Mouse (Mus musculus): ENCODE results near the gene Limch1. TPM values are rescaled to one million over a fixed set of nuclear protein-coding genes. Genes with fewer than 3 reads are reported as not detected.
A peak's percentile ranks its signal among the peaks of the same experiment; 100 is the strongest.

Gene Limch1
- polyA plus RNA-seq, 1 experiment from 2014 or later, result 38.2 TPM

DNA sequence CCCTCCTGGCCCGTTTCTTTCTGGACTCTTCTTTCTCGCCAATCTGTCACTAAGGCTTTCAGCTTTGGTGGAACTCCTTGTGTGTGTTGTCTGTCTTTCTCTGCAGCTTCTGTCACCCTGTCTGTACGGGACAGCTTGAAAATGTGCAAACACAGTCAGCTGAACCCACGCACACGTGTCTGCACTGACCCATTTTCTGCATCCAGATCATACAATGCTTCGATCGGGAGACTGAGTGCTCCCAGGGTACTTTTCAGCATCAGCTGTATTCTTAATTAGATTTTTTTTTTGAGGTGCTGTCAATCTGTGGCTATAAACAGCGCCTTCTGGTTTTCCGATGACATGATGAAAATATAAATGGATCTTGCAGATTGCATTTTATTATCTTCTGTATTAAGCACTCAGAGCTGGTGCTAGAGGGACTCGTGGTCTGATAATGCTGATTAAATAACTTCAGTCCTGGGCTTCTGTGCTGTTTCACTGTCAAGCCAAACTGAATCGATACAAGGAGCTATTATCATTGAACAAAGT is 105.2 kb downstream of the Limch1 start:
- no peak overlapping the region for H3K27ac ChIP-seq
- no peak for ATAC-seq (ENCODE audit: low FRiP score)
- WGBS, result 75% methylated on average over 11 of the region's 11 CpGs

DNA sequence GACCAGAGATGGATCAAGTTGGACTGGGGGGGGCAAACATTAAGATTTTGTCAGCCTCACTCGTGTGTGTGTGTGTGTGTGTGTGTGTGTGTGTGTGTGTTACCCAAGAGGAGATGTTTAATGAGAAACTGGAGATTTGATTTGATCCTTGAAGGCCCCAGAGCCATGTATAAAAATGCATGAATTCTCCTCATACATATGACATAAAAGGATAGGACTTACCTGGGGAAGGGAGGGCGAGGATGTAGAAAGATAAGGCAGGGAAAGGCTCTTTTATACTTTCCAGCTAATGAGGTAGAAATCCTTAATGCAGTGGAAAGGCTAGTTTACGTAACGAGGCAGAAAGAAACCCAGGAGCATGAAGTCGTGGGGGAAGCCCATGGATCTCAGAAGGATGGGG is 106.1 kb downstream of the Limch1 start:
- WGBS, result 66% methylated on average over 5 of the region's 5 CpGs

More for the DNA sequence above, 105.2 kb downstream of the Limch1 start:
- H3K27me3 ChIP-seq, result no peaks in the 10 kb centered on the region
- no peak overlapping the region for H3K4me2 ChIP-seq
- H3K4me1 ChIP-seq, result peaks cover 19% of the 10 kb centered on the region
- H3K9ac ChIP-seq, result no peak overlapping the region
- H3K36me3 ChIP-seq (replicated peaks), result no peaks in the 10 kb centered on the region
- no peak overlapping the region for H3K4me3 ChIP-seq (replicated peaks)
- no peaks in the 10 kb centered on the region for H3K9me3 ChIP-seq

DNA sequence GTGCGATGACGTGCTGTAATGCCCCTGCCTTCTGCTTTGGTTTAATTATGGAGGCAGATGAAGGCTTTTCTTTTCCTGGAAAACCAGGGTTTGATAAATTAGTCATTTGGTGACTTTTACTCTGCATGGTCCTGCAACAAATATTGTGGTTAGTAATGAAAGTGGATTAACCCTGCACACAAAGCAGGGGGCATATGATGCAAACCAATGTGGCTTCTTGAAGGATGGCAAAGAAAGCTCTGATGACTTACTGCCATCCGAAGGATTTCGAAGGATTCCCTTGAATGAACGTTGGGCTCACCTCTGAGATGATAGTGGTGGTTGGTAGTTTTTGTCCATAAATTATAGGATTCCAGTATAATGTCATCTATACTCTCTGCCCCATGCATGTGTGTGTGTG is 108.6 kb downstream of the Limch1 start:
- Histone ChIP-seq H3K9me3 (no peaks in the 10 kb centered on the region), H3K27me3 (no peaks in the 10 kb centered on the region; the same call in 1 of the 2 replicates), H3K27ac (no peak overlapping the region), H3K36me3 (replicated peaks) (no peaks in the 10 kb centered on the region), H3K9ac (no peak overlapping the region), H3K4me2 (no peak overlapping the region), H3K4me3 (replicated peaks) (no peak overlapping the region), H3K4me1 (peaks cover 19% of the 10 kb centered on the region)
- ATAC-seq (ENCODE audit: low FRiP score), result no peak
- WGBS, result 95% methylated on average over 5 of the region's 5 CpGs

More for the DNA sequence above, 106.1 kb downstream of the Limch1 start:
- no peak for ATAC-seq (ENCODE audit: low FRiP score)
- Histone ChIP-seq H3K9ac (no peak overlapping the region), H3K4me3 (replicated peaks) (no peak overlapping the region), H3K9me3 (no peaks in the 10 kb centered on the region), H3K27ac (no peak overlapping the region), H3K27me3 (no peaks in the 10 kb centered on the region), H3K4me1 (peaks cover 19% of the 10 kb centered on the region), H3K36me3 (replicated peaks) (no peaks in the 10 kb centered on the region), H3K4me2 (no peak overlapping the region)

DNA sequence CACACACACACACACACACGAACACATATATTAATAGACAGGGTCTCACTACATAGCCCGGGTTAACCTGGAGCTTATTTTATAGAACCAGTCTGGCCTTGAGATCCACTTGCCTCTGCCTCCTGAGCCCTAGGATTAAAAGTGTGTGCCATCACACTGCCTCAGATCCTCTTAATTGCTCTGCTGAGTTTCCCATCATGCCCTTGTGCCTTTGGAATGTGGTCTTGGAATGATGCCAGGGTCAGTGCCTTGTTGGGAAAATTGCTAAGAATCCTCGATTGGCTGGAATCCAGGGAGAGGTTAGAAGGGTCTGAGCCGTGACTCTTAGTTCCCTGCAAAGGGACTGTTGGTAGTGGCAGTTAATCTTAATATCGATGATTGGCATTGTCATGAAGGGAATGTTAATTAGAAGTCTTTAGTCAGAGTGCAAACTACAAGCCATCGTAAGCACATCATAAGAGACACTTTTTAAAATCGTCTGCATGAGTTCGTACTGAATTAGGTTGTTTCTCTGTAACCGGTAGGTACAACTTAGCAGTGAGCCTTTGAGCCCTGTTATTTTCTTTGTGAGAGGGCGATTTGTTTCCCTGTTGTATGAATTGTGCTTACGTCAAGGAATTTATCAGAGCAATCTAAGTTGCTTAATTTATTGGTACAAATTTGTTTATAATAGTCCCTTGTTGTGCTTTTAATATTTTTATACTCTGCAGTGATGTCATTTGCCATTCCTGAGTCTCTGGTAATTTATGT is 109.9 kb downstream of the Limch1 start:
- H3K4me2 ChIP-seq, result no peak overlapping the region
- H3K9me3 ChIP-seq, result no peaks in the 10 kb centered on the region
- peaks cover 14% of the 10 kb centered on the region for H3K4me1 ChIP-seq
- no peak overlapping the region for H3K4me3 ChIP-seq (replicated peaks)
- H3K36me3 ChIP-seq (replicated peaks), result no peaks in the 10 kb centered on the region
- no peak overlapping the region for H3K27ac ChIP-seq
- H3K27me3 ChIP-seq, result no peaks in the 10 kb centered on the region; the same call in 1 of the 2 replicates
- peak; percentile 61 for ATAC-seq (ENCODE audit: low FRiP score)
- WGBS, result 57% methylated on average over 11 of the region's 11 CpGs
- H3K9ac ChIP-seq, result no peak overlapping the region

DNA sequence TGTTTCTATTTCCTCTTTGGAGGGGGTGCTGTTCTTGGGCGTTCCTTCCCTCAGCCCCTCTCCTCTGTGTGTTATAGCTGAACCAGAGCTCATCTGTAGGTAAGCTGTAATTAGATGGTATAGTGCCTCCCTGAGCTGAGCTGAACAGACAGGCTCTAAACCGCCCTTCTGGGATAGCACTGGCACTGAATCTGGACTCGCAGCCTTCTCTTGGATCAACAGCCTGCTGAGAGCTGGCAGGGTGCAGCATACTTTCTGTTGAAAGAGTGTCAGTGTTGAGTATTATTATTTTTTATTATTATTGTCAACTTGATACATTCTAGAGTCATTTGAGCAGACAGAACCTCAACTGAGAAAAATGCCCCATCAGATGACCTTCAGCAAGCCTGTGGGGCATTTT is 113.9 kb downstream of the Limch1 start:
- no peak overlapping the region for H3K4me3 ChIP-seq (replicated peaks)
- ATAC-seq (ENCODE audit: low FRiP score), result no peak
- no peak overlapping the region for H3K9ac ChIP-seq
- 89% methylated on average over 3 of the region's 3 CpGs for WGBS
- H3K36me3 ChIP-seq (replicated peaks), result no peaks in the 10 kb centered on the region
- no peak overlapping the region for H3K4me2 ChIP-seq
- H3K27ac ChIP-seq, result no peak overlapping the region
- no peaks in the 10 kb centered on the region; the same call in 1 of the 2 replicates for H3K27me3 ChIP-seq
- H3K4me1 ChIP-seq, result peaks cover 25% of the 10 kb centered on the region
- no peaks in the 10 kb centered on the region for H3K9me3 ChIP-seq

DNA sequence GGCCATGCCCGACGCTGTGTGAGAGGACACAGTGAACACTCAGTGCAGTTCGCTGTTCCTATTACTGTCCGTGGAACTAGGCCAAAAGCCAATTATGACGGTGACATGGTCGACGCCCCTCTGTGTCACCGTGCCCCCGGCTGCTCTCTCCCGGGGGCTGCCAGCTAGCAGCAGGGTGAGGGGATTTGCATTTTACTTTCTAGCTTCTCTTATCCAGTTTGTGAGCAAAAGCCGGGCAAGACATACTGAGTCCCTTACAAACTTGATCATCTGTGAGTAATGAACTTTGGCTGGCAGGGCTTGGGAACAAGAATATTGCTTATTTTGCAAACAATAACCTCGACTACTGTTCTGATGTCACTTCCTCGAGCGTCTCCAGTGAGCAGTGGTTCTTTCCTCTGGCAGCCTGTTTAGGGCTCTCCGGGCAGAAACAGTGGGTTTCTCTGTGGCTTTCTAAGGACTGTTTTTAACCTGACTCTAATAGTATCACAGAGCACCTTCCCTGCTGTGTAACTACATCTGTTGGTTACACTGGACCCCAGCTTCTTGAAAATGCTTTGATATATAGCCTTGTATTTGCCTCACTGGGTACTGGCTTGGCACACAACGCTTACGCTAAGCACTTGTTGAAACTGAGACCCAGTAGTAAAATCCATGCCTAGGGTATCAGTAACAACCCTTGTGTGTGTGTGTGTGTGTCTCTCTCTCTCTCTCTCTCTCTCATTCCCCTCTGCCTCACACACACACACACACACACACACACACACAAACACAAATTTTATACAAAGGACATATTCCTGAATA is 115.8 kb downstream of the Limch1 start:
- no peaks in the 10 kb centered on the region; the same call in 1 of the 2 replicates for H3K27me3 ChIP-seq
- H3K9me3 ChIP-seq, result no peaks in the 10 kb centered on the region
- H3K36me3 ChIP-seq (replicated peaks), result no peaks in the 10 kb centered on the region
- peaks cover 37% of the 10 kb centered on the region for H3K4me1 ChIP-seq
- peak overlapping the region; percentile 65 for H3K27ac ChIP-seq
- H3K4me2 ChIP-seq, result no peak overlapping the region
- peak; percentile 24; the same call in 1 of the 2 replicates for ATAC-seq (ENCODE audit: low FRiP score)
- no peak overlapping the region for H3K9ac ChIP-seq
- 46% methylated on average over 17 of the region's 17 CpGs for WGBS
- no peak overlapping the region for H3K4me3 ChIP-seq (replicated peaks)

DNA sequence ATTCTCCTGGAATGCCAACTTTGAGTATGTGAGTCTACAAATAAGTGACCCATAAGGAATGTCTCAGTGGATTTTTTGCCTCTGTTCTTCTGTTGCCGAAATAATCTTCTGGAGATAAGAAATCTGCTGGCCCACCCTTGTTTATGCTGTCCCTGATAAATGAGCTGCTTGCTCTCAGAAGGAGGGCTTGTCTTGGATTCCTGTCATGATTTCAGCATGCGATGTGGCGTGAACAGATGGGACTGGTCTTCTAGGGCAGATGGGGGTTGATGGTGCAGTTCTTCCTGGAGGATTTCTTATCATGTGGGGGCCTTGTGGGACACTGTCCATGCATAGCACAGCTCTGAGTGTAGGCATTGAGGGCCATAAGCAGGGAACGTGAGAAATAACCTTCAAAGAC is 116.5 kb downstream of the Limch1 start:
- WGBS, result 77% methylated on average over 4 of the region's 4 CpGs
- Histone ChIP-seq H3K4me1 (peaks cover 39% of the 10 kb centered on the region), H3K27me3 (no peaks in the 10 kb centered on the region; the same call in 1 of the 2 replicates), H3K4me3 (replicated peaks) (no peak overlapping the region), H3K36me3 (replicated peaks) (no peaks in the 10 kb centered on the region), H3K9me3 (no peaks in the 10 kb centered on the region), H3K9ac (no peak overlapping the region), H3K4me2 (no peak overlapping the region), H3K27ac (peak overlapping the region; percentile 26; the same call in 1 of the 2 replicates)
- ATAC-seq (ENCODE audit: low FRiP score), result no peak

DNA sequence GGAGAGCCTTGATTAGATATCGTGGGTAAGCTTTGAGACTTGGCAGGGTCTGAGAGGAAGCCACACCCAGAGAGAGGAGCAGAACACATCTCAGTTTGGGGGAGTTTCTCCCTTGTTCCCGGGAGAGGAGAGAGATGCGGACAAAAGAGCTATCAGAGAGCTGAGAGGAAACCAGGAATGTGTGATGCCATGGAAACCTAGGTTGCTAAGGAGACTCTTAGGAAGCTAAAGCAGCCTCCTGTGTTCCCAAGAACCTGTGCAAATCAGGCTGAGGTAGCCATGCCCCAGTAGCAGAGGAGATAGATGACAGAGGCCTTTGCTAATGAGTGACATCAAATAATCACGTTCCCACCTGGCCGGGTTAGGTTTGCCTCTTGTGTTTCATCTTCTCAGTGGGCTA is 119.6 kb downstream of the Limch1 start:
- Histone ChIP-seq H3K27me3 (no peaks in the 10 kb centered on the region), H3K9ac (no peak overlapping the region), H3K36me3 (replicated peaks) (no peaks in the 10 kb centered on the region), H3K4me2 (no peak overlapping the region), H3K4me1 (peaks cover 39% of the 10 kb centered on the region), H3K27ac (peak overlapping the region; percentile 42), H3K9me3 (no peaks in the 10 kb centered on the region), H3K4me3 (replicated peaks) (no peak overlapping the region)
- ATAC-seq (ENCODE audit: low FRiP score), result 0 out of 2 replicates have a peak, but pooled peaks have one; percentile 30
- WGBS, result 50% methylated on average over 5 of the region's 5 CpGs

DNA sequence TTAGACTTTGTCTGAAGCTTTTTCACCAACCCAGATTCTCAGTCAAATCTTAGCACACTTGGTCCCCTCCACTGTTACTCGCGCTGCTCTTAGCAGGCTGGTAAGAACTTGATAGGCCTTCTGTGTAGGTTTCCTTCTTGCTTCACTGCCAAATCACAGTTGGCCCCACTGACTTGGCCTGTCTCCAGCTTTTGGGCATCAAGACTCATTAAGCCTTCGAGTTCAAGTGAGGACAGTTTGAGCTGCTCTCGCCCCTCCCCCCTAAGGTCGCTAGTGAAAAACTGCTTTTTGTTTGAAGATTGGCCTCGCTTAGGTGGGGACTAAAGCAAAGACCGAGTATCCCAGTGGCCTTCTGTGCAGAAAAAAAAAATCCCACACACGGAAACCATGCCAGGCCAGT is 120.4 kb downstream of the Limch1 start:
- H3K27ac ChIP-seq, result peak overlapping the region; percentile 42; the same call in 1 of the 2 replicates

DNA sequence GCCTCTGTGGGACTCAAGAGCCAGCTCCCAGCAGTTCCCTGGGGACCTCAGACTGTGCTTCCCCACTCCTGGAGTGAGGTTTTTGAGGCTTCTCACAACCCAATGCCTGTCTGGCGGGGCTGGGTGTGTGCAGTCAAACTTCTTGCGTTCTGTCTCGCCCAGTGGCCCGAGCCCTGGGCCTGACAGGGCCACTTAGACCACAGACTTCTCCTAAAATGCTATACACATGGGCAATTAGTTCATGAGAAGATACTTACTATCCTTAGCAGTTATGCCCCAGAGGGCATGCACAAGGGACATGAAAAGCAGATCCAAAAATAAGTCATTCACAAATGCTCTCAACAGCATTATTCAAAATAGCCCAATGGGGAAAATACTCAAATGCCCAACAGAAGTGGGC is 123.9 kb downstream of the Limch1 start:
- Histone ChIP-seq H3K9me3 (no peaks in the 10 kb centered on the region), H3K9ac (no peak overlapping the region), H3K4me3 (replicated peaks) (no peak overlapping the region), H3K36me3 (replicated peaks) (no peaks in the 10 kb centered on the region), H3K27ac (no peak overlapping the region), H3K4me2 (no peak overlapping the region), H3K27me3 (no peaks in the 10 kb centered on the region), H3K4me1 (peaks cover 21% of the 10 kb centered on the region)
- no peak for ATAC-seq (ENCODE audit: low FRiP score)
- 95% methylated on average over 4 of the region's 4 CpGs for WGBS

More for the DNA sequence above, 120.4 kb downstream of the Limch1 start:
- ATAC-seq (ENCODE audit: low FRiP score), result peak; percentile 28; the same call in 1 of the 2 replicates
- Histone ChIP-seq H3K4me3 (replicated peaks) (no peak overlapping the region), H3K36me3 (replicated peaks) (no peaks in the 10 kb centered on the region), H3K9me3 (no peaks in the 10 kb centered on the region), H3K27me3 (no peaks in the 10 kb centered on the region), H3K4me1 (peaks cover 38% of the 10 kb centered on the region), H3K4me2 (no peak overlapping the region), H3K9ac (no peak overlapping the region)
- 56% methylated on average over 8 of the region's 8 CpGs for WGBS

DNA sequence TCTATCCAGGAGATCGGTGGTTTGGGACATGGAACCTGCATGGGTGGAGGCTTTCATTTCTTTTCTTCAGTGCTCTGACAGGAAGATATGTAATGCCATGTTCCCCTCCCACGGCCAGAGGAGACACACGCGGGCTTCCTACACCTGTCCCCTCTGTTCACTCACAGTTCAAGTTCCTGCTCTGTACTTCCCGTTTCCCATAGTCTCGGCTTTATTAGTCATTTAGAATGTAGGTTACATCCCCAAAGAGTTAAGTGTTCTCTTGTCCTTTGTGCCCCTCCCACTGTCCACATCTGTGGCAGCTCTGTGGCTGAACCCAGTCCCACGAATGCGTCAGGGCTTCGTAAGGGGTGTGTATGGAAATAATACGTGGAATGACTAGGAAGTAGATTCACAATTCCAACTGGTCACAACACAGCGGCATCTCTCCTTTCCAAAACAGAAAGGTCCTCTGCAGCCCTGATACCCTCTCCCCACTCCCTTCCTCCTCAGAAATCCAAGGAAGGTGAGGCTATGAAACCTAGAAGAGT is 126.0 kb downstream of the Limch1 start:
- Histone ChIP-seq H3K36me3 (replicated peaks) (no peaks in the 10 kb centered on the region), H3K4me3 (replicated peaks) (no peak overlapping the region), H3K27me3 (no peaks in the 10 kb centered on the region), H3K9ac (no peak overlapping the region), H3K27ac (no peak overlapping the region), H3K4me1 (peaks cover 5% of the 10 kb centered on the region), H3K9me3 (no peaks in the 10 kb centered on the region), H3K4me2 (no peak overlapping the region)
- ATAC-seq (ENCODE audit: low FRiP score), result no peak
- WGBS, result 92% methylated on average over 11 of the region's 11 CpGs

DNA sequence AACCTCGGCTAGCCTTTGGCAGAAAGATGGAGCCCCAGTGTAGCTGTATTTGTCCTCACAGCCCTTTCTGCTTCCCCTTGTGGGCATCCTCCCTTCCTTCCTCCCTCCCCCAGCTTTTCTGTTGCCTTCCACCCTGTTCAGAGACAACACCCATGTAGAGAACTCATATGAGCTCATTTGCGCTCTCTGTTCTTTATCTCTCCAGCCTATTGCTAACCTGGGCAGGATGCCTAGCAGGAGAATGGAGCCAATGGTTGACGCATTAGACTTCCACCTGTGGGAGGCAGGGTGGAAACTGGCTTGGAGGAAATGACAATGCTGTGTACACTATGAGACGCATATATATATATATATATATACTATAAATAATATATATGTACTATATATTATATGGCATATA is 126.4 kb downstream of the Limch1 start:
- no peak overlapping the region for H3K4me2 ChIP-seq
- ATAC-seq (ENCODE audit: low FRiP score), result no peak
- H3K9ac ChIP-seq, result no peak overlapping the region
- H3K36me3 ChIP-seq (replicated peaks), result no peaks in the 10 kb centered on the region
- no peak overlapping the region for H3K27ac ChIP-seq
- H3K27me3 ChIP-seq, result no peaks in the 10 kb centered on the region
- no peaks in the 10 kb centered on the region for H3K9me3 ChIP-seq
- 96% methylated on average over 4 of the region's 4 CpGs for WGBS
- H3K4me1 ChIP-seq, result peaks cover 4% of the 10 kb centered on the region; the same call in 1 of the 2 replicates
- H3K4me3 ChIP-seq (replicated peaks), result no peak overlapping the region
